Mouse (Mus musculus): ENCODE measurements at regions not wholly inside any gene's neighbourhood (a gene's known extent, or its start where the extent isn't known, plus 50 kb on each side); places are given as distances from the start of the nearest gene placed in this dataset.

- 2% methylated on average over 30 of the region's 30 CpGs for WGBS (ENCODE audit: insufficient replicate concordance)
- Histone ChIP-seq H3K36me3 (replicated peaks) (no peaks in the 10 kb centered on the region), H3K9ac (no peak overlapping the region), H3K4me3 (replicated peaks) (no peak overlapping the region), H3K4me2 (no peak overlapping the region), H3K4me1 (replicated peaks) (0 out of 2 replicates have a peak, but pooled peaks cover 8% of the 10 kb centered on the region), H3K27ac (replicated peaks) (no peak overlapping the region), H3K9me3 (replicated peaks) (no peaks in the 10 kb centered on the region), H3K27me3 (peaks cover 89% of the 10 kb centered on the region)
- ATAC-seq (ENCODE audit: insufficient read depth) = no peak
Observed at GRCm38 (mm10) chr13:84345791-84346511, 123.9 kb downstream of the Tmem161b start.

GRCm38 (mm10) chr13:84346569-84346968 lies 124.5 kb downstream of the Tmem161b start:
- no peak overlapping the region for H3K27ac ChIP-seq (replicated peaks)
- H3K36me3 ChIP-seq (replicated peaks) = no peaks in the 10 kb centered on the region
- H3K4me1 ChIP-seq (replicated peaks) = 0 out of 2 replicates have a peak, but pooled peaks cover 8% of the 10 kb centered on the region
- no peak overlapping the region for H3K9ac ChIP-seq
- H3K27me3 ChIP-seq = peaks cover 89% of the 10 kb centered on the region
- H3K9me3 ChIP-seq (replicated peaks) = no peaks in the 10 kb centered on the region
- H3K4me3 ChIP-seq (replicated peaks) = no peak overlapping the region
- 0% methylated on average over 2 of the region's 2 CpGs for WGBS (ENCODE audit: insufficient replicate concordance)
- no peak for ATAC-seq (ENCODE audit: insufficient read depth)
- H3K4me2 ChIP-seq = no peak overlapping the region

- Histone ChIP-seq H3K4me2 (peak overlapping the region; percentile 65), H3K36me3 (replicated peaks) (no peaks in the 10 kb centered on the region), H3K4me3 (replicated peaks) (peak overlapping the region; percentile 24; the same call in 1 of the 2 replicates), H3K27ac (replicated peaks) (no peak overlapping the region), H3K27me3 (peaks cover 81% of the 10 kb centered on the region), H3K9me3 (replicated peaks) (no peaks in the 10 kb centered on the region), H3K4me1 (replicated peaks) (0 out of 2 replicates have a peak, but pooled peaks cover 8% of the 10 kb centered on the region), H3K9ac (no peak overlapping the region)
- no peak for ATAC-seq (ENCODE audit: insufficient read depth)
- 3% methylated on average over 21 of the region's 21 CpGs for WGBS (ENCODE audit: insufficient replicate concordance)
Observed at GRCm38 (mm10) chr13:84347181-84347913, 125.3 kb downstream of the Tmem161b start.

GRCm38 (mm10) chr13:84347914-84348700 lies 126.0 kb downstream of the Tmem161b start:
- WGBS (ENCODE audit: insufficient replicate concordance) = under 1% methylated on average over 34 of the region's 34 CpGs
- H3K36me3 ChIP-seq (replicated peaks) = no peaks in the 10 kb centered on the region
- H3K4me2 ChIP-seq = peak overlapping the region; percentile 65
- H3K4me1 ChIP-seq (replicated peaks) = 0 out of 2 replicates have a peak, but pooled peaks cover 8% of the 10 kb centered on the region
- ATAC-seq (ENCODE audit: insufficient read depth) = peak; percentile 89
- peak overlapping the region; percentile 33 for H3K4me3 ChIP-seq (replicated peaks)
- peaks cover 78% of the 10 kb centered on the region for H3K27me3 ChIP-seq
- no peaks in the 10 kb centered on the region for H3K9me3 ChIP-seq (replicated peaks)
- H3K9ac ChIP-seq = no peak overlapping the region
- H3K27ac ChIP-seq (replicated peaks) = no peak overlapping the region

- ATAC-seq (ENCODE audit: insufficient read depth) = no peak
- H3K27ac ChIP-seq (replicated peaks) = no peak overlapping the region
- WGBS (ENCODE audit: insufficient replicate concordance) = 2% methylated on average over 9 of the region's 9 CpGs
Observed at GRCm38 (mm10) chr13:84348701-84348975, 126.5 kb downstream of the Tmem161b start.

GRCm38 (mm10) chr13:84349001-84349720 lies 127.1 kb downstream of the Tmem161b start:
- H3K36me3 ChIP-seq (replicated peaks) = no peaks in the 10 kb centered on the region
- no peaks in the 10 kb centered on the region for H3K9me3 ChIP-seq (replicated peaks)
- WGBS (ENCODE audit: insufficient replicate concordance) = under 1% methylated on average over 23 of the region's 23 CpGs
- H3K4me2 ChIP-seq = peak overlapping the region; percentile 65
- ATAC-seq (ENCODE audit: insufficient read depth) = no peak
- 0 out of 2 replicates have a peak, but pooled peaks cover 8% of the 10 kb centered on the region for H3K4me1 ChIP-seq (replicated peaks)
- H3K4me3 ChIP-seq (replicated peaks) = peak overlapping the region; percentile 33
- H3K9ac ChIP-seq = no peak overlapping the region
- no peak overlapping the region for H3K27ac ChIP-seq (replicated peaks)
- peaks cover 68% of the 10 kb centered on the region for H3K27me3 ChIP-seq

More at GRCm38 (mm10) chr13:84348701-84348975, 126.5 kb downstream of the Tmem161b start:
- H3K36me3 ChIP-seq (replicated peaks) = no peaks in the 10 kb centered on the region
- no peak overlapping the region for H3K9ac ChIP-seq
- H3K4me1 ChIP-seq (replicated peaks) = 0 out of 2 replicates have a peak, but pooled peaks cover 8% of the 10 kb centered on the region
- H3K27me3 ChIP-seq = peaks cover 73% of the 10 kb centered on the region
- peak overlapping the region; percentile 65 for H3K4me2 ChIP-seq
- peak overlapping the region; percentile 33 for H3K4me3 ChIP-seq (replicated peaks)
- no peaks in the 10 kb centered on the region for H3K9me3 ChIP-seq (replicated peaks)

GRCm38 (mm10) chr13:84349721-84350040 lies 127.6 kb downstream of the Tmem161b start:
- Histone ChIP-seq H3K9me3 (replicated peaks) (no peaks in the 10 kb centered on the region), H3K27ac (replicated peaks) (no peak overlapping the region), H3K9ac (no peak overlapping the region), H3K4me3 (replicated peaks) (no peak overlapping the region), H3K36me3 (replicated peaks) (no peaks in the 10 kb centered on the region), H3K4me1 (replicated peaks) (0 out of 2 replicates have a peak, but pooled peaks cover 8% of the 10 kb centered on the region), H3K27me3 (peaks cover 62% of the 10 kb centered on the region), H3K4me2 (peak overlapping the region; percentile 65; the same call in 1 of the 2 replicates)
- WGBS (ENCODE audit: insufficient replicate concordance) = 34% methylated on average over 4 of the region's 4 CpGs
- ATAC-seq (ENCODE audit: insufficient read depth) = no peak

- no peak overlapping the region for H3K4me2 ChIP-seq
- no peaks in the 10 kb centered on the region for H3K36me3 ChIP-seq (replicated peaks)
- 41% methylated on average over 5 of the region's 5 CpGs for WGBS (ENCODE audit: insufficient replicate concordance)
- H3K9me3 ChIP-seq (replicated peaks) = no peaks in the 10 kb centered on the region
- H3K27me3 ChIP-seq = peaks cover 51% of the 10 kb centered on the region
- H3K9ac ChIP-seq = no peak overlapping the region
- no peak for ATAC-seq (ENCODE audit: insufficient read depth)
- 0 out of 2 replicates have a peak, but pooled peaks cover 8% of the 10 kb centered on the region for H3K4me1 ChIP-seq (replicated peaks)
- H3K27ac ChIP-seq (replicated peaks) = no peak overlapping the region
- no peak overlapping the region for H3K4me3 ChIP-seq (replicated peaks)
Observed at GRCm38 (mm10) chr13:84350791-84351190, 128.7 kb downstream of the Tmem161b start.

- no peaks in the 10 kb centered on the region for H3K36me3 ChIP-seq (replicated peaks)
- H3K27ac ChIP-seq (replicated peaks) = no peak overlapping the region
- H3K4me3 ChIP-seq (replicated peaks) = no peak overlapping the region
- no peak for ATAC-seq (ENCODE audit: insufficient read depth)
- no peaks in the 10 kb centered on the region for H3K4me1 ChIP-seq (replicated peaks)
- no peaks in the 10 kb centered on the region for H3K27me3 ChIP-seq
- no peaks in the 10 kb centered on the region for H3K9me3 ChIP-seq (replicated peaks)
- H3K4me2 ChIP-seq = no peak overlapping the region
- H3K9ac ChIP-seq = no peak overlapping the region
- 28% methylated on average over 2 of the region's 2 CpGs for WGBS (ENCODE audit: insufficient replicate concordance)
Observed at GRCm38 (mm10) chr13:84356455-84356854, 134.4 kb downstream of the Tmem161b start.

GRCm38 (mm10) chr13:84360536-84360935 lies 138.4 kb downstream of the Tmem161b start:
- no peak for ATAC-seq (ENCODE audit: insufficient read depth)
- Histone ChIP-seq H3K4me1 (replicated peaks) (no peaks in the 10 kb centered on the region), H3K27ac (replicated peaks) (no peak overlapping the region), H3K9ac (no peak overlapping the region), H3K27me3 (no peaks in the 10 kb centered on the region), H3K4me3 (replicated peaks) (no peak overlapping the region), H3K9me3 (replicated peaks) (no peaks in the 10 kb centered on the region), H3K36me3 (replicated peaks) (no peaks in the 10 kb centered on the region), H3K4me2 (no peak overlapping the region)
- WGBS (ENCODE audit: insufficient replicate concordance) = 78% methylated on average over 2 of the region's 2 CpGs
